Mouse (Mus musculus): Measurements from ENCODE around the gene Sec11a.

DNA sequence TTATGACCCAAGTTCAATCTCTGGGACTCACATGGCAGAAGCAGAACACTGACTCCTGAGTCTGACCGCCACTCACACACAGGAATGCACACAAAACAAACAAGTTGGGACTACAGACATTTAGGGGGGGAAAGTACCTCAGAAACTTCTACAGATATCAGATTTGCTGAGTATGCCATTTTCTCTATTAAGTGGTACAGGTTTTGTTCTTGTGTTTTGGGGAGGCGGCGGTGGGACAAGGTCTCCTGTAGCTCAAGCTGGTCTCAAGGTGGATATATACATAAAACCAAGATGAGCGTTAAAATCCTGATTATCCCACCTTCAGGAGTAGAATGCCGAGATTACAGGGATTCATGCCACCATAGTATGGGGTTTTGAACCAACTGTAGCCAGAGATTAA is 44.0 kb upstream of the Sec11a start:
- TF ChIP-seq POLR2A (IDR thresholded peaks at IDR 0.05; ENCODE audit: low read depth, low read length) (no peak), CTCF (conservative IDR thresholded peaks at IDR 0.05; ENCODE audit: insufficient read depth, insufficient read length, low read depth, low read length) (no peak)
